Comparison of ENCODE assay signal across 22 mouse cellular contexts in the genomic region with DNA sequence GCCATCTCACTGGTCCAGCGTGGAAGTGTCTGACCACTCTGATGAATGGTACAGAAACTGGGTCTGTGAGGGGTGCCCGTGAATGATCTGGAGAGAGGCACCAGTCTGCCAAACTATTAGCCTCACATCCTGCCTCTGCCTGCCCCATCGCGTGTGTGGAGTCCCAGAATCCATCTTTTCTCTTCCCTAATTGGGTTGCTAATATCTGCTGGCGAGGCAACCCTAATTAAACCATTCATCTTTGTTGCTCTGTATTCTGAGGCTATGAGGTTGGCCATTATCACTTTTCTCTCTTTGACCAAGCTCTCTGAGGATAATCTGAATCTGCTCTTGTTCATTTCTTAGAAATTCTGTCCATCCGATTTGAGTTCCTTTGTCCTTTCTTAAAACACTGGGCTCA.
DNase-seq lines count a peak whose midpoint lies in the region; ATAC-seq and TF ChIP-seq lines count a peak whose summit lies in the region.
"Had no signal": no experiment of that assay in that cellular context is flagged by ENCODE, and none has a peak within 500 bp of the region (broad histone marks: within the 10 kb centered on the region; RNA-seq: fewer than 3 reads in every experiment).

No protein-coding gene starts in this region.

- H3K9ac ChIP-seq in forebrain, embryonic 11.5 days (ENCODE audit: low read length), result no peak overlapping the region
- H3K9ac ChIP-seq in neural tube, embryonic 15.5 days (replicated peaks), result no peak overlapping the region
- H3K9ac ChIP-seq: heart, embryonic 15.5 days; liver, embryonic 14.5 days had no signal

- no peak overlapping the region for H3K4me2 ChIP-seq in forebrain, embryonic 11.5 days (ENCODE audit: low read depth, low read length, severe bottlenecking)
- no peak overlapping the region for H3K4me2 ChIP-seq in neural tube, embryonic 15.5 days
- H3K4me2 ChIP-seq: heart, embryonic 15.5 days had no signal

- no peak overlapping the region for H3K4me3 ChIP-seq in left cerebral cortex, adult 2 months
- no peak overlapping the region for H3K4me3 ChIP-seq in forebrain, embryonic 11.5 days (ENCODE audit: low read depth, low read length)
- no peak overlapping the region for H3K4me3 ChIP-seq in neural tube, embryonic 15.5 days (replicated peaks)
- H3K4me3 ChIP-seq: heart, adult 2 months; heart, embryonic 15.5 days; myocyte had no signal

- ATAC-seq in forebrain, embryonic 11.5 days (replicated peaks; ENCODE audit: low FRiP score), result peak; percentile 49
- ATAC-seq in neural tube, embryonic 15.5 days (ENCODE audit: low FRiP score), result no peak
- ATAC-seq: Patski had no signal

- no peaks in the 10 kb centered on the region for H3K36me3 ChIP-seq in forebrain, embryonic 11.5 days (ENCODE audit: control insufficient read depth, insufficient read depth, low read length)
- H3K36me3 ChIP-seq in neural tube, embryonic 15.5 days, result peaks cover 7% of the 10 kb centered on the region; the same call in 1 of the 2 replicates
- H3K36me3 ChIP-seq: heart, embryonic 15.5 days had no signal

- H3K4me1 ChIP-seq in forebrain, embryonic 11.5 days (replicated peaks; ENCODE audit: control insufficient read depth, insufficient read depth, low read length), result peaks cover 8% of the 10 kb centered on the region
- peaks cover 8% of the 10 kb centered on the region for H3K4me1 ChIP-seq in neural tube, embryonic 15.5 days
- H3K4me1 ChIP-seq: heart, embryonic 15.5 days had no signal

- TF ChIP-seq CTCF in left cerebral cortex, adult 2 months (IDR thresholded peaks at IDR 0.05), result no peak

- 39% methylated on average over 6 of the region's 6 CpGs for WGBS in forebrain, embryonic 11.5 days
- WGBS in neural tube, embryonic 15.5 days, result 58% methylated on average over 6 of the region's 6 CpGs

- intact Hi-C loops in left cerebral cortex, adult 2 months (cut with DNase I), result loop anchor here (2.0 to 5.0 kb wide), 3 partner anchors 121 to 359 kb away; no protein-coding TSS in a partner anchor
- intact Hi-C loops in left cerebral cortex, postnatal 36 days (cut with DNase I), result loop anchor here (5.0 kb wide), 3 partner anchors 89 to 334 kb away; no protein-coding TSS in a partner anchor

- peak overlapping the region; percentile 6 for H3K27ac ChIP-seq in left cerebral cortex, adult 2 months
- peak overlapping the region; percentile 80 for H3K27ac ChIP-seq in forebrain, embryonic 11.5 days (ENCODE audit: low read depth, low read length)
- peak overlapping the region; percentile 37; the same call in 1 of the 2 replicates for H3K27ac ChIP-seq in neural tube, embryonic 15.5 days (replicated peaks)
- H3K27ac ChIP-seq: heart, adult 2 months; heart, embryonic 15.5 days; liver, embryonic 14.5 days had no signal

- no peaks in the 10 kb centered on the region for H3K9me3 ChIP-seq in forebrain, embryonic 11.5 days (ENCODE audit: control insufficient read depth, low read length)
- no peaks in the 10 kb centered on the region for H3K9me3 ChIP-seq in neural tube, embryonic 15.5 days (replicated peaks)
- H3K9me3 ChIP-seq: heart, embryonic 15.5 days had no signal

- H3K27me3 ChIP-seq in forebrain, embryonic 11.5 days (ENCODE audit: control insufficient read depth, insufficient read depth, low read length), result no peaks in the 10 kb centered on the region
- no peaks in the 10 kb centered on the region for H3K27me3 ChIP-seq in neural tube, embryonic 15.5 days (replicated peaks)
- H3K27me3 ChIP-seq: heart, embryonic 15.5 days had no signal

- DNase-seq in cerebellum, adult 11 months, result peak; percentile 6
- no peak for DNase-seq in cerebellum, adult 18-20 months
- no peak for DNase-seq in left cerebral cortex, adult 2 months (ENCODE audit: extremely low spot score in 1 of 2, low spot score in 2 of 2)
- no peak for DNase-seq in left cerebral cortex, postnatal 36 days (ENCODE audit: low spot score in 2 of 2)
- DNase-seq in forebrain, embryonic 11.5 days (ENCODE audit: low spot score), result no peak
- no peak for DNase-seq in ovary, postnatal 10 days (ENCODE audit: low spot score)
- no peak for DNase-seq in kidney, adult 11 months
- DNase-seq: adrenal gland, postnatal 25 days; cerebellum, postnatal 36 days; gastrocnemius, postnatal 25 days; heart, adult 2 months; heart, postnatal 4 days; kidney, adult 9 months; kidney, postnatal 25 days; midbrain, embryonic 14.5 days; right cerebral cortex, adult 18-20 months; thymus, postnatal 25 days had no signal

Comparison
In these comparisons a context has a peak if more than half of its experiments do, and no peak if none do; other contexts are left out.
1. H3K27ac ChIP-seq: peak in every context shown above with its lines; median percentile 80 in forebrain, embryonic 11.5 days; 37 in neural tube, embryonic 15.5 days; 6 in left cerebral cortex, adult 2 months.